Mouse (Mus musculus): Measurements from ENCODE around the gene Rsu1. TPM values are rescaled to one million over a fixed set of nuclear protein-coding genes. Genes with fewer than 3 reads are reported as not detected.

The Rsu1 gene
- polyA plus RNA-seq, 1 experiment from 2014 or later, result 54.0 TPM

DNA sequence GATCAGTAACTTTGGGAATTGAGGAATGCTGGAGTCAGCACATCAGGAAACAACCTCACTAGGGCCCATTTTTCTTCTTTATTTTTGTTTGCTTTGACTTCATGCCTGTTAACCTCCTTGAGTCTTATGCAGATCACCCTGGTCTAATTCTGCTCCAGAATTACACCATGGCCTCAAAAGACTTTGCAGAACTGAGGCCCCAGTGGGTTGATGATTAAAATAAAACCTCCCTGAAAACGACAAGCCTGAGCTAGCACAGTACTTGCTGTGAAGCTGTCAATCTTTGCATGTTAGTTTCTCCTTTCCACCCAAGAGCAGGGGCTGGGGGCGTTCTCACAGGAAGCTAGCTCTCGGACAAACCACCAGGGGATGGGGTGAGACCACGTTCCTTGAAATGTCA lies 164.7 kb downstream of the Rsu1 start:
- no peak overlapping the region for H3K27ac ChIP-seq (ENCODE audit: low read length)
- H3K4me1 ChIP-seq (ENCODE audit: control insufficient read depth, low read depth, low read length), result no peaks in the 10 kb centered on the region
- no peaks in the 10 kb centered on the region for H3K9me3 ChIP-seq (replicated peaks; ENCODE audit: control insufficient read depth, low read length)
- no peak overlapping the region for H3K9ac ChIP-seq (ENCODE audit: low read depth, low read length)
- H3K27me3 ChIP-seq (ENCODE audit: control insufficient read depth, insufficient read depth, low read depth, low read length), result no peaks in the 10 kb centered on the region
- no peak overlapping the region for H3K4me2 ChIP-seq (ENCODE audit: low read depth, low read length)
- 32% methylated on average over 4 of the region's 4 CpGs for WGBS (ENCODE audit: insufficient replicate concordance)
- ATAC-seq (ENCODE audit: low read depth), result no peak
- no peaks in the 10 kb centered on the region for H3K36me3 ChIP-seq (ENCODE audit: control insufficient read depth, insufficient read depth)
- no peak overlapping the region for H3K4me3 ChIP-seq (ENCODE audit: low read depth, low read length)

DNA sequence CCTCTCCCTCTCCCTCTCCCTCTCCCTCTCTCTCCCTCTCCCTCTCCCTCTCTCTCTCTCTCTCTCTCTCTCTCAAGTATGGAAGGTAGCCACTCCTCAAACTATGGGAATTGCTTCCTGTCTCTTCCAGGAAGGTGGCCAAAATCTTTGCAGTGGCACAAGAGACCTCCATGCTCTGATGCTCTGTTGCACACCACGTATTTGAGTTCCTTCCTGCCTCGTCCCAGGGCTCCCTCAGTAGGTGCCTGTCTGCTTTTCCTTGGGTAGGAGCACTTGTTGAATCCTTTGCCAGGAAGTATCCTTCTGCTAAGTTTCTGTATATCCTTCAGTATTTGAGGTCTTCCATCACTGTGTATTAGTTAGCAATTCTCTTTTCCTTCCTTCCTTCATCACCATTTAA lies 166.8 kb downstream of the Rsu1 start:
- no peak for ATAC-seq (ENCODE audit: low read depth)
- 43% methylated on average over 2 of the region's 2 CpGs for WGBS (ENCODE audit: insufficient replicate concordance)
- Histone ChIP-seq H3K27ac (ENCODE audit: low read length) (no peak overlapping the region), H3K4me2 (ENCODE audit: low read depth, low read length) (no peak overlapping the region), H3K4me1 (ENCODE audit: control insufficient read depth, low read depth, low read length) (no peaks in the 10 kb centered on the region), H3K9ac (ENCODE audit: low read depth, low read length) (no peak overlapping the region), H3K4me3 (ENCODE audit: low read depth, low read length) (no peak overlapping the region), H3K9me3 (replicated peaks; ENCODE audit: control insufficient read depth, low read length) (no peaks in the 10 kb centered on the region), H3K36me3 (ENCODE audit: control insufficient read depth, insufficient read depth) (no peaks in the 10 kb centered on the region), H3K27me3 (ENCODE audit: control insufficient read depth, insufficient read depth, low read depth, low read length) (no peaks in the 10 kb centered on the region)

DNA sequence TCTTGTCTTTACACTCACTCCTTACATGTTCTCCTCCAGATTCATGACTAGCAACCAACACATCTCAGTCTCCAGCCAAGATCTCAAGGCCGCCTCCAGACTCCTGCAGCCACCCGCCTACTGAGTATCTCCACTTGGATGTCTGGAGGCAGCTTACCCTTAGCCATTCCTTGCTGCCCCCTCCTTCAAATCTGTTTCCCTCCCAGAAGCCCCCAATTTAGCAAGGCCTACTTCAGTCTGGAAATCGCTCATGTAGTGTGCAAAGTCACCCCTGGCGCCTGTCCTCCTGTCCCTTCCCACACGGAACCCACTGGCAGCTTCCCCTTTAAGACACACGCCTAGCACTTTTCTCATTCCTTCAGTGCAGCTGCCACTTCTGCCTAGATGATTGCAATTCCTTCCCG lies 167.4 kb downstream of the Rsu1 start:
- no peak overlapping the region for H3K4me2 ChIP-seq (ENCODE audit: low read depth, low read length)
- H3K27ac ChIP-seq (ENCODE audit: low read length), result no peak overlapping the region
- ATAC-seq (ENCODE audit: low read depth), result no peak
- 59% methylated on average over 7 of the region's 7 CpGs for WGBS (ENCODE audit: insufficient replicate concordance)
- H3K27me3 ChIP-seq (ENCODE audit: control insufficient read depth, insufficient read depth, low read depth, low read length), result no peaks in the 10 kb centered on the region
- no peak overlapping the region for H3K9ac ChIP-seq (ENCODE audit: low read depth, low read length)
- no peaks in the 10 kb centered on the region for H3K9me3 ChIP-seq (replicated peaks; ENCODE audit: control insufficient read depth, low read length)
- no peak overlapping the region for H3K4me3 ChIP-seq (ENCODE audit: low read depth, low read length)
- H3K36me3 ChIP-seq (ENCODE audit: control insufficient read depth, insufficient read depth), result no peaks in the 10 kb centered on the region
- no peaks in the 10 kb centered on the region for H3K4me1 ChIP-seq (ENCODE audit: control insufficient read depth, low read depth, low read length)

DNA sequence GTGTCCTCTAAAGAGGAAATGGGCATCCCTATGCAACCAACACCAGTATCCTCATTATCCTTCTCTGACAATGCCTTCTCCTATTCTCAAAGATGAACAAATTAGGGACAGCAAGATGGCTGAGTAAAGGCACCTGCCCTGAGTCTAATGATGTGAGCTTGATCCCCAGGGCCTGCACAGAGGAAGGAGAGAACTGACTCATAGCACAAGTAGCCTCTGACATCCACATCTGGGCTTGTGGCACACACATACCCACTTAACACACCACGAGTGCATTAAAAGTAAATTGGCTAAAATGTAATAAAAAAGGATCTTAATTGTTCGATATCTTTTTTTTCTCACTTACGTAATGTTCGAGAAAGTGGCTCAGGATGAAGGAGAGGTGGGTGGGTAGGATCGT lies 177.2 kb downstream of the Rsu1 start:
- Histone ChIP-seq H3K9ac (ENCODE audit: low read depth, low read length) (no peak overlapping the region), H3K27ac (ENCODE audit: low read length) (no peak overlapping the region), H3K4me3 (ENCODE audit: low read depth, low read length) (no peak overlapping the region), H3K9me3 (replicated peaks; ENCODE audit: control insufficient read depth, low read length) (no peaks in the 10 kb centered on the region), H3K27me3 (ENCODE audit: control insufficient read depth, insufficient read depth, low read depth, low read length) (no peaks in the 10 kb centered on the region), H3K4me1 (ENCODE audit: control insufficient read depth, low read depth, low read length) (no peaks in the 10 kb centered on the region), H3K4me2 (ENCODE audit: low read depth, low read length) (no peak overlapping the region), H3K36me3 (ENCODE audit: control insufficient read depth, insufficient read depth) (no peaks in the 10 kb centered on the region)
- no peak for ATAC-seq (ENCODE audit: low read depth)
- WGBS (ENCODE audit: insufficient replicate concordance), result 79% methylated on average over 5 of the region's 5 CpGs

DNA sequence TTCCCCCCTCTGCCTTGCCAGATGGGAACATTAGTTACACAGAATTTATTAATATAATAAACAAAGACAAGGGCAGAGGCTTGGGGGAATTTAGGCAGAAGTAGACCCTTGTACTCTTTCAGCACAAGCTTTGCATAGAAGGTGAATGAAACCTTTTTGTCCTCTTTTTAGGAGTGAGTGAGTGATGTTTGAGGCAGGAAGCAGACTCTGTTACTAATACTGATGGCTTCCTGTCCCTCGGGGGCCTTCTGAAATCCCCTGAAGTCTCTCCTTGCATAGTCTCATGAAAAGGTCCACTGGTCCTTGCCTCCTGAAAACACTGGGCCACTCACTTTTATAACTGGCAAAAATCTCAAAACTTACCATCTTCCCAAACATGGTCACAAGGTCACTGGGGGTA lies 177.6 kb downstream of the Rsu1 start:
- H3K4me3 ChIP-seq (ENCODE audit: low read depth, low read length), result no peak overlapping the region
- H3K9ac ChIP-seq (ENCODE audit: low read depth, low read length), result no peak overlapping the region
- ATAC-seq (ENCODE audit: low read depth), result no peak
- H3K9me3 ChIP-seq (replicated peaks; ENCODE audit: control insufficient read depth, low read length), result no peaks in the 10 kb centered on the region
- H3K27me3 ChIP-seq (ENCODE audit: control insufficient read depth, insufficient read depth, low read depth, low read length), result no peaks in the 10 kb centered on the region
- H3K27ac ChIP-seq (ENCODE audit: low read length), result no peak overlapping the region
- H3K4me1 ChIP-seq (ENCODE audit: control insufficient read depth, low read depth, low read length), result no peaks in the 10 kb centered on the region
- H3K4me2 ChIP-seq (ENCODE audit: low read depth, low read length), result no peak overlapping the region
- WGBS (ENCODE audit: insufficient replicate concordance), result 42% methylated on average over 1 of the region's 1 CpGs
- no peaks in the 10 kb centered on the region for H3K36me3 ChIP-seq (ENCODE audit: control insufficient read depth, insufficient read depth)

DNA sequence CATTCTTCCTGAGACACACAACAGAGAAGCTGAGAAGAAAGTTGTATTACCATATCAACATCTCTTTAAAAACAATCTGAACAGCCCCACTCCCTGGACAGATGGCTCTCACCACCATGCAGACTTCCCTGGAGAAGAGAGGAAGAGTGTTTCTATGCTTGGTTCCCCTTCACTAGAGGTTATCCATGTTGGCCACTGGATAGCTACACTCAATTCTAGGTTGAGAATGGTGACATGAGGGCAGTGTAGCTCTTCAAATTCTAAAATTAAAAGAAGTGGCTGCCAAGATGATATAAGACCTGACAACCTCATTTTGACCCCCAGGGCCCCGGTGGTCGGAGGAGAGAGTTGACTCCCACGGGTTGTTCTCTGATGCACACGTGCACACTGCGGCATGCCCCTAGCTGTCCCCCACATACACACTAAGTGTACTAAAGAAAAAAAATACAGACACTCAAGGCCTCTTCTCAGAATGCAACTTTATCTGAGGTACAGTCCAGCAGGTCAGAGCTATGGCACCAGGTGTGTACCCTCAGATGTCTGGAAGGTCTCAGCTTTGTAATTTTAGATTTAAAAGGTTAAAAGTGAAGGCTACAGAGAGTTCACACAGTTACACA lies 179.7 kb downstream of the Rsu1 start:
- H3K9me3 ChIP-seq (replicated peaks; ENCODE audit: control insufficient read depth, low read length), result no peaks in the 10 kb centered on the region
- no peak overlapping the region for H3K9ac ChIP-seq (ENCODE audit: low read depth, low read length)
- no peaks in the 10 kb centered on the region for H3K36me3 ChIP-seq (ENCODE audit: control insufficient read depth, insufficient read depth)
- H3K27me3 ChIP-seq (ENCODE audit: control insufficient read depth, insufficient read depth, low read depth, low read length), result no peaks in the 10 kb centered on the region
- H3K27ac ChIP-seq (ENCODE audit: low read length), result no peak overlapping the region
- H3K4me1 ChIP-seq (ENCODE audit: control insufficient read depth, low read depth, low read length), result no peaks in the 10 kb centered on the region
- H3K4me2 ChIP-seq (ENCODE audit: low read depth, low read length), result no peak overlapping the region
- H3K4me3 ChIP-seq (ENCODE audit: low read depth, low read length), result no peak overlapping the region
- 87% methylated on average over 5 of the region's 5 CpGs for WGBS (ENCODE audit: insufficient replicate concordance)
- no peak for ATAC-seq (ENCODE audit: low read depth)

DNA sequence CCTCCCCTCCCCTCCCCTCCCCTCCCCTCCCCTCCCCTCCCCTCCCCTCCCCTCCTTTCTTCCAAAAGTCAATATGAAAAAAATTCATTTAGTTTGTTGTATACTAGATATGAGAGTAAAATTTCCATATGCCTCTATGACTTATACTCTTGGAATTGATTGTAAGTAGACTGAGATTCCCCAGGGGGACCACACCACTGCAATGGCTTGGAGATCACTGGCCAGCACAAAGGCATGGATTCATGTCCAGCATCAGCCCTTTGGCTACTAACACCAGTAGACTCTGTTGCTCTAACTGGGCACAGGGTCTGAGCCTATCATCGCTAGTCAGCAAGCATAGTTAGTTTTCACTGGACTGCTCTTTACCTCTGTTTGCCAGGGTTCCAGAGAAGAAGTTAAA lies 180.4 kb downstream of the Rsu1 start:
- WGBS (ENCODE audit: insufficient replicate concordance), result 72% methylated on average over 1 of the region's 1 CpGs
- Histone ChIP-seq H3K27ac (ENCODE audit: low read length) (no peak overlapping the region), H3K9ac (ENCODE audit: low read depth, low read length) (no peak overlapping the region), H3K4me3 (ENCODE audit: low read depth, low read length) (no peak overlapping the region), H3K4me1 (ENCODE audit: control insufficient read depth, low read depth, low read length) (no peaks in the 10 kb centered on the region), H3K4me2 (ENCODE audit: low read depth, low read length) (no peak overlapping the region), H3K36me3 (ENCODE audit: control insufficient read depth, insufficient read depth) (no peaks in the 10 kb centered on the region), H3K9me3 (replicated peaks; ENCODE audit: control insufficient read depth, low read length) (no peaks in the 10 kb centered on the region), H3K27me3 (ENCODE audit: control insufficient read depth, insufficient read depth, low read depth, low read length) (no peaks in the 10 kb centered on the region)
- no peak for ATAC-seq (ENCODE audit: low read depth)

DNA sequence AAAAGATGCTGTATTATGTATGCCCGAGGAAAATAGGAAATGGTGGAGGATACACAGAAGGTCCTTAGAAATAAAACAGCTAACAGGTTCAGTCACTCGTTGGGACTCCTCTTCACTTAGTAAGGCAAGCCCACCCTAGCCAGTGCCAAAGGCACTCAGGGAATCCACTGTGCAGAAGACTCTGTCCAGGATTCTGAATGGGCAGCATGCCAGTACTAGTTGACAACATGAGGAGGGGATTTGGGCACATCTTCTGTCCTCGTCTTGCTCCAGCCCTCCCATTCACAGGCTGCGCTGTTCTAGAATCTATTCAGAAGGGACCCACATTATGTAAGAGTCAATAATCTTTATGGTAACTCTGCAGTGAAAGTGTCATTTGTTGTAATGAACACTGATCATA lies 181.4 kb downstream of the Rsu1 start:
- no peak overlapping the region for H3K9ac ChIP-seq (ENCODE audit: low read depth, low read length)
- H3K36me3 ChIP-seq (ENCODE audit: control insufficient read depth, insufficient read depth), result no peaks in the 10 kb centered on the region
- H3K4me2 ChIP-seq (ENCODE audit: low read depth, low read length), result no peak overlapping the region
- no peaks in the 10 kb centered on the region for H3K4me1 ChIP-seq (ENCODE audit: control insufficient read depth, low read depth, low read length)
- ATAC-seq (ENCODE audit: low read depth), result no peak
- H3K27me3 ChIP-seq (ENCODE audit: control insufficient read depth, insufficient read depth, low read depth, low read length), result no peaks in the 10 kb centered on the region
- no peaks in the 10 kb centered on the region for H3K9me3 ChIP-seq (replicated peaks; ENCODE audit: control insufficient read depth, low read length)
- H3K4me3 ChIP-seq (ENCODE audit: low read depth, low read length), result no peak overlapping the region
- no peak overlapping the region for H3K27ac ChIP-seq (ENCODE audit: low read length)
- WGBS (ENCODE audit: insufficient replicate concordance), result 56% methylated on average over 4 of the region's 4 CpGs

DNA sequence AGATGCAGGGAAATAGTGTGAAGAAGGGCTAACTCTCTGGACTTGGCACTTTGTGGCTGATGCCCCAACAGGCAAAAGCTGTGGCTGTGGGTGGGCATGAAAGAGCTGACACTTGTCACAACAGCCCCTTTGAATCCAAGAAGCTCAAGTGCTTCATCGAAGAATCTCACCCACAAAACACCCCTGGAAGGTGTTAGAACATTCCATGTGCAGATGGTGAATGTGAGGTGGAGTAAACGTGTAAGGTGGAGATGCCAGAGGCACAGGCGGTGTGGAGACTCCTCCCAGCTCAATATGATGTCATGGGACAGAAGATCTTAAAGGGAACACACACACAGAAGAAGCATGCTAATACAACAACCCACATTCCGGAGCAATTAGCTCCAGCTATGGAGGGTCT lies 182.9 kb downstream of the Rsu1 start:
- Histone ChIP-seq H3K4me3 (ENCODE audit: low read depth, low read length) (no peak overlapping the region), H3K9ac (ENCODE audit: low read depth, low read length) (no peak overlapping the region), H3K9me3 (replicated peaks; ENCODE audit: control insufficient read depth, low read length) (no peaks in the 10 kb centered on the region), H3K27me3 (ENCODE audit: control insufficient read depth, insufficient read depth, low read depth, low read length) (no peaks in the 10 kb centered on the region), H3K4me2 (ENCODE audit: low read depth, low read length) (no peak overlapping the region), H3K36me3 (ENCODE audit: control insufficient read depth, insufficient read depth) (no peaks in the 10 kb centered on the region), H3K27ac (ENCODE audit: low read length) (no peak overlapping the region), H3K4me1 (ENCODE audit: control insufficient read depth, low read depth, low read length) (no peaks in the 10 kb centered on the region)
- no peak for ATAC-seq (ENCODE audit: low read depth)
- 69% methylated on average over 4 of the region's 4 CpGs for WGBS (ENCODE audit: insufficient replicate concordance)

Measured in liver, embryonic 16.5 days (tissue).